18 mouse cellular contexts compared by ENCODE assay signal in the genomic region with DNA sequence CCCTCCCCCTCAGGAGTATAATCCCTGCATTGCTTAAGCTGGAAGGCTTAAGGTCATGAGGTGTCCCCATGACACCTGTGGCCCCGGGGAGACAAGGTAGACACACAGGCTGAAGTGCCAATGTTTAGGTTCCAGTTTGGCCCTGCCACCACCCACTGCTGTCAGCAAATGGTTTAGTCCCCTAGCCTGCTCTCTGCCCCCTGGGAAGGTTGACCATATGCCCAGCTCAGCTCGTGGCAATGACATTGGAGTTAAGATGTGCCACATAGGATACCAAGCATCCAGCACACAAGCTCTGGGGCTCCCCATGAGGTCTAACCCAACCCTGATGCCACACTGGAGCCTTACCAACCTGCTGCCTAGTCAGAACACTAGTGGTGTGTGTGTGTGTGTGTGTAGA. TPM values are rescaled to one million over a fixed set of nuclear protein-coding genes. Genes with fewer than 3 reads are reported as not detected.
DNase-seq lines count a peak whose midpoint lies in the region; ATAC-seq and TF ChIP-seq lines count a peak whose summit lies in the region.
"Had no signal": no experiment of that assay in that cellular context is flagged by ENCODE, and none has a peak within 500 bp of the region (broad histone marks: within the 10 kb centered on the region; RNA-seq: fewer than 3 reads in every experiment).

No protein-coding gene starts in this region.

- H3K9ac ChIP-seq in forebrain, embryonic 13.5 days, result no peak overlapping the region
- no peak overlapping the region for H3K9ac ChIP-seq in neural tube, embryonic 13.5 days
- H3K9ac ChIP-seq in forebrain, postnatal 0 days, result no peak overlapping the region
- no peak overlapping the region for H3K9ac ChIP-seq in intestine, embryonic 15.5 days
- H3K9ac ChIP-seq: embryonic facial prominence, embryonic 12.5 days; heart, embryonic 15.5 days; hindbrain, embryonic 15.5 days had no signal

- peak; percentile 59 for DNase-seq in cerebellum, adult 11-12 months
- DNase-seq in cerebellum, adult 9-10 months, result no peak
- DNase-seq in forebrain, embryonic 10.5 days (ENCODE audit: extremely low spot score, low spot score), result no peak
- no peak for DNase-seq in neural tube, embryonic 10.5 days (ENCODE audit: extremely low spot score, low spot score)
- no peak for DNase-seq in forebrain, postnatal 0 days
- DNase-seq: adrenal gland, postnatal 14 days; gastrocnemius, postnatal 10 days; heart, adult 18-20 months; heart, postnatal 14 days; kidney, adult 8-10 months had no signal

- H3K27ac ChIP-seq in forebrain, embryonic 13.5 days, result peak overlapping the region; percentile 92
- H3K27ac ChIP-seq in forebrain, embryonic 10.5 days, result no peak overlapping the region
- H3K27ac ChIP-seq in neural tube, embryonic 13.5 days (replicated peaks), result peak overlapping the region; percentile 89; the same call in 1 of the 2 replicates
- H3K27ac ChIP-seq in forebrain, postnatal 0 days (ENCODE audit: low read depth, low read length), result 0 out of 2 replicates have a peak overlapping the region, but pooled peaks have one; percentile 80
- no peak overlapping the region for H3K27ac ChIP-seq in intestine, embryonic 15.5 days
- H3K27ac ChIP-seq: embryonic facial prominence, embryonic 12.5 days; heart, embryonic 15.5 days had no signal

- H3K4me2 ChIP-seq in forebrain, embryonic 13.5 days, result no peak overlapping the region
- no peak overlapping the region for H3K4me2 ChIP-seq in neural tube, embryonic 13.5 days
- H3K4me2 ChIP-seq in forebrain, postnatal 0 days (ENCODE audit: low read depth), result no peak overlapping the region
- no peak overlapping the region for H3K4me2 ChIP-seq in intestine, embryonic 15.5 days (replicated peaks)
- H3K4me2 ChIP-seq: embryonic facial prominence, embryonic 12.5 days; heart, embryonic 11.5 days; heart, embryonic 15.5 days; hindbrain, embryonic 15.5 days had no signal

- WGBS in forebrain, embryonic 13.5 days, result 79% methylated on average over 2 of the region's 2 CpGs
- 83% methylated on average over 2 of the region's 2 CpGs for WGBS in forebrain, embryonic 10.5 days
- 75% methylated on average over 2 of the region's 2 CpGs for WGBS in neural tube, embryonic 13.5 days
- WGBS in forebrain, postnatal 0 days, result 72% methylated on average over 2 of the region's 2 CpGs
- 83% methylated on average over 2 of the region's 2 CpGs for WGBS in intestine, embryonic 15.5 days

- H3K36me3 ChIP-seq in forebrain, embryonic 13.5 days (ENCODE audit: poor library complexity, severe bottlenecking), result no peaks in the 10 kb centered on the region
- H3K36me3 ChIP-seq in forebrain, embryonic 10.5 days (replicated peaks), result no peaks in the 10 kb centered on the region
- no peaks in the 10 kb centered on the region for H3K36me3 ChIP-seq in neural tube, embryonic 13.5 days
- no peaks in the 10 kb centered on the region for H3K36me3 ChIP-seq in forebrain, postnatal 0 days (ENCODE audit: insufficient read depth)
- no peaks in the 10 kb centered on the region for H3K36me3 ChIP-seq in intestine, embryonic 15.5 days
- H3K36me3 ChIP-seq: embryonic facial prominence, embryonic 12.5 days; heart, embryonic 15.5 days; hindbrain, embryonic 15.5 days had no signal

- no peak for TF ChIP-seq CTCF in forebrain, postnatal 0 days (IDR thresholded peaks at IDR 0.05; ENCODE audit: low read depth)

- H3K9me3 ChIP-seq in forebrain, embryonic 13.5 days (replicated peaks), result no peaks in the 10 kb centered on the region; the same call in 1 of the 2 replicates
- no peaks in the 10 kb centered on the region for H3K9me3 ChIP-seq in forebrain, embryonic 10.5 days
- no peaks in the 10 kb centered on the region for H3K9me3 ChIP-seq in neural tube, embryonic 13.5 days
- H3K9me3 ChIP-seq in forebrain, postnatal 0 days (ENCODE audit: low read length), result no peaks in the 10 kb centered on the region
- no peaks in the 10 kb centered on the region for H3K9me3 ChIP-seq in intestine, embryonic 15.5 days
- H3K9me3 ChIP-seq: embryonic facial prominence, embryonic 12.5 days; heart, embryonic 15.5 days; hindbrain, embryonic 15.5 days had no signal

- H3K4me1 ChIP-seq in forebrain, embryonic 13.5 days, result peaks cover 59% of the 10 kb centered on the region
- H3K4me1 ChIP-seq in forebrain, embryonic 10.5 days, result peaks cover 36% of the 10 kb centered on the region
- peaks cover 52% of the 10 kb centered on the region for H3K4me1 ChIP-seq in neural tube, embryonic 13.5 days (replicated peaks)
- H3K4me1 ChIP-seq in forebrain, postnatal 0 days (ENCODE audit: insufficient read depth), result peaks cover 19% of the 10 kb centered on the region
- H3K4me1 ChIP-seq in intestine, embryonic 15.5 days (replicated peaks), result no peaks in the 10 kb centered on the region

- no peak for ATAC-seq in forebrain, embryonic 13.5 days
- no peak for ATAC-seq in neural tube, embryonic 13.5 days (ENCODE audit: low read depth)
- ATAC-seq in forebrain, postnatal 0 days, result no peak
- no peak for ATAC-seq in intestine, embryonic 15.5 days
- ATAC-seq: intestine, postnatal 0 days had no signal

- no peaks in the 10 kb centered on the region for H3K27me3 ChIP-seq in forebrain, embryonic 13.5 days
- no peaks in the 10 kb centered on the region for H3K27me3 ChIP-seq in forebrain, embryonic 10.5 days (ENCODE audit: poor library complexity, severe bottlenecking)
- no peaks in the 10 kb centered on the region for H3K27me3 ChIP-seq in neural tube, embryonic 13.5 days
- H3K27me3 ChIP-seq in forebrain, postnatal 0 days (ENCODE audit: insufficient read depth, low read length), result no peaks in the 10 kb centered on the region
- H3K27me3 ChIP-seq in intestine, embryonic 15.5 days (replicated peaks), result no peaks in the 10 kb centered on the region
- H3K27me3 ChIP-seq: embryonic facial prominence, embryonic 12.5 days; heart, embryonic 15.5 days; hindbrain, embryonic 15.5 days had no signal

- no peak overlapping the region for H3K4me3 ChIP-seq in forebrain, embryonic 13.5 days
- no peak overlapping the region for H3K4me3 ChIP-seq in forebrain, embryonic 10.5 days
- H3K4me3 ChIP-seq in neural tube, embryonic 13.5 days, result no peak overlapping the region
- no peak overlapping the region for H3K4me3 ChIP-seq in forebrain, postnatal 0 days (ENCODE audit: low read depth, low read length)
- H3K4me3 ChIP-seq in intestine, embryonic 15.5 days (replicated peaks), result no peak overlapping the region
- H3K4me3 ChIP-seq: embryonic facial prominence, embryonic 12.5 days; heart, embryonic 15.5 days; hindbrain, embryonic 15.5 days had no signal

RNA-seq across cellular contexts. Expression of a gene that starts 15.7 kb away (rescaled TPM):
- 13.0 and 14.2 TPM in 2 replicates for polyA plus RNA-seq in forebrain, embryonic 13.5 days (2015; fragmentation: Nextera tagmentation; extraction: Ambion mirVana)
- polyA plus RNA-seq in forebrain, embryonic 10.5 days (2016; fragmentation: Nextera tagmentation; extraction: Ambion mirVana), result 16.0 and 17.9 TPM in 2 replicates
- polyA plus RNA-seq in neural tube, embryonic 13.5 days (2015; fragmentation: Nextera tagmentation; extraction: Ambion mirVana), result 12.4 and 13.0 TPM in 2 replicates
- total RNA-seq in forebrain, postnatal 0 days (2014; rRNA removed), result 7.7 and 8.8 TPM in 2 replicates
- polyA plus RNA-seq in forebrain, postnatal 0 days (2015; fragmentation: Nextera tagmentation; extraction: Ambion mirVana), result 7.4 and 7.7 TPM in 2 replicates
- polyA plus RNA-seq in intestine, embryonic 15.5 days (2015; fragmentation: Nextera tagmentation; extraction: Ambion mirVana), result 12.2 and 14.0 TPM in 2 replicates

Comparison
In these comparisons a context has a peak if more than half of its experiments do, and no peak if none do; other contexts are left out.
1. H3K27ac ChIP-seq: peak in forebrain, embryonic 13.5 days (single experiment), neural tube, embryonic 13.5 days (single experiment) and forebrain, postnatal 0 days (single experiment); none in forebrain, embryonic 10.5 days (single experiment) and intestine, embryonic 15.5 days (single experiment).